Mouse (Mus musculus) kidney, postnatal 25 days (tissue): Measurements from ENCODE around the gene Crhr1.

Experiments
- DNase-seq, 2 experiments: peaks; one replicate each; pipeline ENCODE4 v3.0.0; 2021; ENCODE audit warnings: mixed read lengths in 2 of 2

The Crhr1 gene

GRCm38 (mm10) chr11:104144930-104145329 lies 12.3 kb downstream of the Crhr1 start:
- DNase-seq: no peak

DNA sequence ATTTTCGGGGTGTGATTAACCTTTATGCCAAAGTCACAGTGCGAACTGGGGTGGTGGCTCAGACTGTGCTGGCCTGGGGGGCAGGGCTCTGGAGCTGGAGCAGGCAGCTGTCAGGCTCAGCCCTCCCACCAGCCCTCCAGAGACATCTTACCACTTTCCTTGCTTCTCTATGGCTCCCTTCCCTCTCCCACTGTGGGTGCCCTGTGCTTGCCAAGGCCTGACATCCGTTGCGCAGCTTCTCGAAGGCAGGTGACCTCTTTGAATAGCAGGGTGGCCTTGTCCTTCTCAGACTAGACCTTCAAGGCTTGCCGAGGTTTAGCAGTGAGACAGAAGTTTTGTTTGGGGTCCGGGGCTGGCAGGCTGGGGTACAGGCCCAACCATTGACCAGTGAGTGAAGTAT lies 16.1 kb downstream of the Crhr1 start:
- no peak for DNase-seq

DNA sequence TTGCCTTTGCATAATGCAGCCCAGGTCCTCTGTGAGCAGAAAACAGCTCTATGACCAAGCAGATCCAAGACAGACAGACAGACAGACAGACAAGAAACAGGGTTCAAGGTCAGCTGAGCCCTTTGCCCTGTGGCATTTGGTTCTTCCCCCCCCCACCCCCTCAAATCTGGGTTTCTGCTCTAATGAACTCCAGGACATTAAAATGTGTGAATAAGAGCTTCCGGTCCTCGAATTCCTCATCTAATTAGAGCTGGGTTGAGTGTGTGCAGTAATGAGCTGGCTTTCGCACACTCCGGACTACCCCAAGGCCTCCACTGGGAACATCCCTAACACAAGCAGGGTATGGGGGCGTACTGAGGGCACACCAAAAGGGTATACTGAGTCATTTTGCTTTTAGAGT lies 18.3 kb downstream of the Crhr1 start:
- no peak for DNase-seq

- no peak for DNase-seq
Observed at GRCm38 (mm10) chr11:104154332-104154731, 21.7 kb downstream of the Crhr1 start.

DNA sequence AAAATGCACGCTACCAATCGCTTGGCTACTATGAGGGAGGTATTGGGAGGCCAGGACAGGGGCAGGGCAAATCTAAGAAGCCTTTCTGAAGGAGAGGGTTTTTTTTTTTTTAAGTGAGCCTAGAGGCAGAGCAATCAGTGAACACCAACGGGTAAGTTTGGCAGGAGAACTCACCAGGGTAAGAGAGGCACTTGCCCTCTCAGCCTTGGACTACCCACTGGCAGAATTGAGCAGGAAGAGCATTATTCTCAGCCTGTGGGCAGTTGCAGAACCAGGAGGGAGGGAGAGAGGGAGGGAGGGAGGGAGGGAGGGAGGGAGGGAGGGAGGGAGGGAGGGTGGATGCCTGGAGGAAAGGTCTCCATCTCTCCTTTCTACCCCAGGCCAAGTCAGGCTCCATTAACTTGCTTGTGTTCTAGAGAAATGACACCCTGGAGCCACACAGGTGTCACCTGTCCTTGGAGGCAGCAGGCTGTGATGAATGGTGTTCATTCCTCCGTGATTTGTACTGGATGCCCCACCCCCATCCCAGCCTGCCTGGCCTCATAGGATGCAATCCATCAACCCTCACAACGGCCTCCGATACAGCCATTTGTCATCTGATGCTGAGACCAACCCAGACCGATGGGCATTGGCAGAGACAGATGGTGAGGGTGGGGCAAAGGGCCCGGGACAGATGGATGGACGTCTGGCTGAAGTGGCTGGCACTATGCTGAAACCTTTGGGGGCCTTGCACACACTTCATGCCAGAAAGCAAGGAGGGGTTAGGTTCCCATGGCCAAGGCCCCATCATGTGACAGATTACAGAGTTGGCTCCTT lies 22.4 kb downstream of the Crhr1 start:
- no peak for DNase-seq

DNA sequence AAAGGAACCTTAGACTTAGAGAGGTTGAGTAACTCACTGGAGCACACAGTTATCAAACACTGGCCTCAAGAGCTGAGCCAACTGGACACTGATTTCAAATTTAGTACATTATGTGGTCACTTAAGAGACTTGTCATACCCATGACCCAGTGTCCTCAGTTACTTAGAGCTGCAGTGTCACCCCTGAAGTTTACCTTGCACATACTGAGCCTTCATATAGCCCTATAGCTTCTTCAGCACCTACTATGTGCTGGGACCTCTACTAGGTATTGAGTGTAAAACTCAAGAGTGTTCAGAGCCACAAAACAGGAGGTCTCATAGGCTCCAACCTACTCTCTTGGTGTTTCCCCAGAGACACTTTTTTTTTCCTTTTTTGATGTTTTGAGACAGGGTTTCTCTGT lies 23.2 kb downstream of the Crhr1 start:
- no peak for DNase-seq

DNA sequence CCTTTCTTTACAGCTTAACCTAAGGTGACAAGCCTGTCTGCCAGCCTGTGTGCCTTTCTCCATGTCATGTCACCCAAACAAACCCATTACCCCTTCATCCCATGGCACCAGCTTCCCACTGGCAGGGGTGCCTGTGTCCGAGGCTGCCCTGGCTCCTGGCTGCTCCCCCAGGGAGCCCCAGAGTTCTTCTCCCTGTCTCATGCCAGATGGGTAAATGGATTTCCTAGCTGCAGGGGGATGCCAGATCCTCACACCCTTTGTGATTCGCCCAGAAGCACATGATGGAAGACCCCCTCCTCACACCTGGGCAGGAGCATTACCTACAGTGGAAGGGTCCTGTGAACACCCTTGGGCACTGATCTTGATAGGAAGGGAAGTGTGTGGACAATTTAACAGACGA lies 23.7 kb downstream of the Crhr1 start:
- DNase-seq: no peak

GRCm38 (mm10) chr11:104157603-104158259 lies 25.1 kb downstream of the Crhr1 start:
- peak; percentile 34 to 57 for DNase-seq

GRCm38 (mm10) chr11:104158260-104158907 lies 25.7 kb downstream of the Crhr1 start:
- no peak for DNase-seq

- no peak for DNase-seq
Observed at GRCm38 (mm10) chr11:104159769-104160272, 27.2 kb downstream of the Crhr1 start.

DNA sequence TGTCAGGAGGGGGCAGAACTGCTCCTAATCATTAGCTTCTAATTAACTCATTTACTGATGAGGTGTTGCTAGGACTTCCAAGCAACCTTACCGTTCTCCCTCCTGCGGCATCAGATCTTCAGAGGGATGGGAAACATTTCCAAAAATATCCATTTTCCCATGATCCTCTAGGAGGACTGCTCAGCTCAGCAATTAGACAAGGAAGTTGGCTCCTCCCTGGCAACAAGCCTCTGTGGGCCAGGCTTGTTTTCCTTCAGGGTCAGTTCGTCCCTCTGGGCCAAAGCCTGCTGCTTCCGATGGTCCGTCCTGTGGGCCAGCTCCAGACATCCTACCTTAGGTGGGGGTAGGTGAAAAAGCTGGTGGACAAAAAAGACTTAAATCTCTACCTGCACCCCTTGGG lies 28.5 kb downstream of the Crhr1 start:
- DNase-seq: no peak

- no peak for DNase-seq
Observed at GRCm38 (mm10) chr11:104164257-104164656, 31.6 kb downstream of the Crhr1 start.

- peak in 1 of 2 experiments; percentile 66 for DNase-seq
Observed at GRCm38 (mm10) chr11:104171281-104171781, 38.7 kb downstream of the Crhr1 start.

DNA sequence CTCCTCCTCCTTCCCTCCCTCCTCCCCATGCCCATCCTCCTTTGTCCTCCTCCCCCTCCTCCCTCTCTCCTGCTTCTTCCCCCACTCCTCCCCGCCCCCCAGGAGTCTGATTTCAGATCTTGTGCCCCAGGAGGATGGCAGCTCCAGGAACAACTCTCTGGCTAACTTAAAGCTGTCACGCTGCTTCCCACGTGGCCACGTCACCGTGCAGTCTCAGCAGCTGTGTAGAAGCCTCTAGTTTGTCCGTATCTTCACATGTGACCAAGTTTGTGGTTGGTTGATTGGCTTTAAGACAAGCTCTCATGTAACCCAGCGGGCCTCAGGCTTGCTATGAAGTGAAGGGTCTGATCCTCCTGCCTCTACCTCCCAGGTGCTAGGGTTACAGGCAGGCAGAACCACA lies 46.2 kb downstream of the Crhr1 start:
- no peak for DNase-seq

- no peak for DNase-seq
Observed at GRCm38 (mm10) chr11:104179804-104180203, 47.1 kb downstream of the Crhr1 start.

GRCm38 (mm10) chr11:104182141-104182540 lies 49.5 kb downstream of the Crhr1 start:
- DNase-seq: no peak

DNA sequence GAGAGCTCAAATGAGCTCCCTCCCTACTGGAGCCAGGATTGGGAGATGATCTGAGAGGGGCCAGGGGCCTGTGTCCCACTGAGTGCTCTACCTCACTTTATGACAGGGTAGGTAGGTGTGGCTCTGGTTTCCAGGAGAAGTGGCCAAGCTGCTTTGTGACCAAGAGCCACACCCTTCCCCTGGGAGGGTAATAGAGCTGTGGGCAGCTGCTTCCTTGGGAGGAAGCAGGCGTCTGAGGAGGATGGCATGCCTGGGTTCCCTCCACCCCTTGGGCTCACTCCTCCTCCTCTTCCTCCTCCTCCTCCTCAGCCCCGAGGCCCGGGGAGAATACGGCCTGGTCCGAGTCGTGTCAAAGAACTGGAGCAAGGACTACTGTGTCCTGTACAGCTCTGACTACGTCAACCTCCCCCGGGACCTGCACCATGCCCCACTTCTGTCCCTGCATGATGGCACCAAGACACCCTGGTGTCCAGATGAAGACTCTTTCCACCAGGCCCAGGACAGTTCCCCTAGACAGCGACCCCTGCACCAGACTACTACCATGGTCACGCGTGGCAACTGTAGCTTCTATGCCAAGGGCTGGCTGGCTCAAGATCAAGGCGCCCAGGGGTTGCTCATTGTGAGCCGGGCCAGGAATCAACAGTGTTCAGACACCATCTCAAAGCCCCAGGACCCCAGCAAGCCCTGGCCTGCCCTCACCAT lies 53.6 kb downstream of the Crhr1 start, which contains the start of gene Sppl2c:
Gene Sppl2c, plus strand, starts transcription at position 193 of the 702 bp plus-strand sequence.
- DNase-seq: no peak

GRCm38 (mm10) chr11:104186837-104187150 lies 54.1 kb downstream of the Crhr1 start:
- no peak for DNase-seq

DNA sequence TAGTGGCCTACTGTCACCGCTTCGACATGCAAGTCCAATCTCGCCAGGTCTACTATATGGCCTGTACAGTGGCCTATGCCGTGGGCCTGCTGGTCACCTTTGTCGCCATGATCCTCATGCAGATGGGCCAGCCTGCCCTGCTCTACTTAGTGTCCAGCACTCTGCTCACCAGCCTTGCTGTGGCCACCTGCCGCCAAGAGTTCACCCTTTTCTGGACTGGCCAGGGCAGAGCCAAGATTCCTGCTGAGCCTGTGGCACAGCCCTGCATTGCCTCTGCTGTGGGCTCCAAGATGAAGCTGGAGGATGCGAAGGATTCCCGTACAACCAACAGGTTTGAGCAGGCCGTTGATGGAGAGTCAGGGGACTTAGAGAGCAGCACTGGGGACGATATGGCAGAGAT lies 55.1 kb downstream of the Crhr1 start:
- no peak for DNase-seq

- peak in 1 of 2 experiments; percentile 42 for DNase-seq
Observed at GRCm38 (mm10) chr11:104190008-104190407, 57.4 kb downstream of the Crhr1 start.

DNA sequence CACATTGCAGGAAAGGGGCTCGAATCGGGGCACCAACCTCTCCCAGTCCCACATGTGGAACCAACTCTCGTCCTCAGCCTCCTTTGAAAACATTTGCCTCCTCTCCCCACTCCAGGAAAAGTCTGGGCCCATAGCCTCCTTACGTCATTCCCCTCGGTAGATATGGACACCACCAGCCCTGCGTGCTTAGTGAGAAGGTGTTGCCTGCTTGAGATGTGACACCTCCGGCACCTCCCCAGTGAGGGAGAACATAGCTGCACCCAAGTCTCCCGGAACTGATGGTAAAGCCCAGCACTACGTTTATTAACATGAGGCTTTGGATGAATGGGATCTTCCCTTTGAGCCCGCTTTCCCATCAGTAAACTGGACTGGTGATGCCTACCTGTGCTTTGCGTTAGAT lies 62.7 kb downstream of the Crhr1 start:
- no peak for DNase-seq

DNA sequence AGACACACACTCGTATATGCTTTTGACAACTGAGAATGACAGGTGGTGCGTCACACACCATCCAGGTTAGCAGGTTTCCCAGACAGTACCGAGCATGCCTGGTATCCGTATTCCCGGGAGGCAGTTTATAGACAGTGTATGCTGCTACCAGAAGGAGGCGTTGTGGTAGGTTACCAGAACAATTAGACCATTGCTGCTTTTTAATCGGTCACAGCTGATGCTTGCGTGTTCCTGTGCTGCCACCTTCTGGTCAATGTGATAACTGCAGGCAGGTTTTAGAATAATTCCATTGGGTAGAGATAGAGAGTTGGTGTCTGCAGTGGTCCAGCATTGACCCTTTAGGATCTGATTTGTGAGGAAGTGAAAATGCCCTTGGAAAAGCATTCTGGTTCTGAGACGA lies 63.1 kb downstream of the Crhr1 start:
- peak; percentile 71 to 89 for DNase-seq

DNA sequence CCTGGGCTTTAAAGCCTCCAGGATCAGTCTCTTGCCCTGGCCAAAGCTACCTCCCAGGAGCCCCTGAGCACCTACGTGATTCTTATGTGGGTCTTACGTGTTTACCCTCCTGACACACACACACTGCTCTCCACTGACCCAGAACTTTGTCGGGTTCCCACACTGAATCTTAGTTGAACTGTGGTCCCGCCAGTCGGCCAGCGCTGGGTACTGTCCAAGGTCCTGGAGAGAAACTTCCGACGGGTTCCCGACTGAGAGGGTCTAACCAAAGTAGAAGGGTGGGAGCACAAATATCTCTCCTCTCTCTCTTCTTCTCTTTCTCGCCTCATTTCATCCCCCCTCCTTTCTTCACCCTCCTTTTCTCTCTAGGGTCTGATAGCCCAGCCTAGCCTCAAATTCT lies 65.2 kb downstream of the Crhr1 start:
- DNase-seq: peak in 1 of 2 experiments; percentile 57
